In the genomic region with DNA sequence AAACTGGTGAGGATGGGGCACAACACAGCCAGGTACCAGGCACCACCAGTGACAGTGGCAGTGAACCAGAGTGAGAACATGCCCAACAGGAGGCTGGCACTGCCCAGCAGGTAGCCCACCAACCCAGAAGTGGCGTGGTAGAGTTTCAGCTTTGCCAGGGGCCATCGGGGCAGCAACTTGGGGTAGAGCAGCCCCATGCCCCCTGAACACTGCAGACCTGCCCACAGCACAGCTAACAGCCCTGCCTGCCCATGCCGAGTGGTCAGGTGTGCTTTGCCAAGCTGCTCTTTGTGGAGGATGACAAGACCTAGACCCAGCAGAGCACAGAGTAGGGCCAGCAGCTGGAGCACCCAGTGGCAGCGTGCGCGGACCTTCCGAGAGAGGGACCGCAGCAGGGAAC, we compare ENCODE assay signal across 24 mouse cellular contexts. TPM values are rescaled to one million over a fixed set of nuclear protein-coding genes. Genes with fewer than 3 reads are reported as not detected.
DNase-seq lines count a peak whose midpoint lies in the region; ATAC-seq and TF ChIP-seq lines count a peak whose summit lies in the region.
"Had no signal": no experiment of that assay in that cellular context is flagged by ENCODE, and none has a peak within 500 bp of the region (broad histone marks: within the 10 kb centered on the region; RNA-seq: fewer than 3 reads in every experiment).

No protein-coding gene starts in this region.

- H3K9ac ChIP-seq in hindbrain, embryonic 14.5 days: no peak overlapping the region
- no peak overlapping the region for H3K9ac ChIP-seq in kidney, embryonic 15.5 days
- H3K9ac ChIP-seq: forebrain, embryonic 12.5 days; heart, embryonic 15.5 days had no signal

- no peak overlapping the region for H3K27ac ChIP-seq in hindbrain, embryonic 10.5 days
- H3K27ac ChIP-seq in hindbrain, embryonic 14.5 days: no peak overlapping the region
- H3K27ac ChIP-seq in kidney, embryonic 15.5 days: no peak overlapping the region
- H3K27ac ChIP-seq in kidney, adult 2 months (ENCODE audit: insufficient read depth, low read depth, low read length): no peak overlapping the region
- H3K27ac ChIP-seq in testis, adult 2 months (ENCODE audit: control insufficient read depth, insufficient read depth, low read depth, low read length): no peak overlapping the region
- H3K27ac ChIP-seq: embryonic facial prominence, embryonic 13.5 days; forebrain, embryonic 12.5 days; heart, adult 2 months; heart, embryonic 15.5 days had no signal

- no peak overlapping the region for H3K4me2 ChIP-seq in hindbrain, embryonic 14.5 days (replicated peaks)
- H3K4me2 ChIP-seq in kidney, embryonic 15.5 days: 0 out of 2 replicates have a peak overlapping the region, but pooled peaks have one; percentile 85
- H3K4me2 ChIP-seq: forebrain, embryonic 12.5 days; heart, embryonic 11.5 days; heart, embryonic 15.5 days had no signal

- H3K4me3 ChIP-seq in hindbrain, embryonic 10.5 days: peak overlapping the region; percentile 73; the same call in 1 of the 2 replicates
- no peak overlapping the region for H3K4me3 ChIP-seq in hindbrain, embryonic 14.5 days (replicated peaks; ENCODE audit: low read length)
- 0 out of 2 replicates have a peak overlapping the region, but pooled peaks have one; percentile 1 for H3K4me3 ChIP-seq in kidney, embryonic 15.5 days (replicated peaks)
- H3K4me3 ChIP-seq in kidney, adult 2 months (ENCODE audit: insufficient read depth, low read depth, low read length): no peak overlapping the region
- peak overlapping the region; percentile 10 for H3K4me3 ChIP-seq in testis, adult 2 months (ENCODE audit: control insufficient read depth, low read depth, low read length)
- H3K4me3 ChIP-seq: embryonic facial prominence, embryonic 13.5 days; forebrain, embryonic 12.5 days; heart, adult 2 months; heart, embryonic 15.5 days had no signal

- peak; percentile 62 for DNase-seq in cerebellum, adult 11-12 months
- no peak for DNase-seq in cerebellum, postnatal 10 days
- no peak for DNase-seq in hindbrain, embryonic 10.5 days (ENCODE audit: low spot score)
- no peak for DNase-seq in hindbrain, embryonic 14.5 days (ENCODE audit: low spot score)
- DNase-seq in kidney, adult 2 months: no peak
- no peak for DNase-seq in testis, postnatal 10 days (ENCODE audit: low spot score)
- DNase-seq: adrenal gland, adult 8-10 months; adrenal gland, postnatal 36 days; B cell, adult 2 months; cerebellum, adult 11 months; cerebellum, postnatal 25 days; gastrocnemius, postnatal 10 days; heart, adult 2 months had no signal

- no peak for ATAC-seq in hindbrain, embryonic 14.5 days (ENCODE audit: low FRiP score)
- no peak for ATAC-seq in kidney, embryonic 15.5 days (replicated peaks; ENCODE audit: low FRiP score)
- ATAC-seq: CD4-positive, CD25-positive, alpha-beta regulatory T cell, adult 4 months; forebrain, embryonic 16.5 days; hindbrain, embryonic 16.5 days; inflammation-experienced regulatory T-cells, adult 6 months had no signal

- no peaks in the 10 kb centered on the region for H3K9me3 ChIP-seq in hindbrain, embryonic 10.5 days
- H3K9me3 ChIP-seq in hindbrain, embryonic 14.5 days (ENCODE audit: control insufficient read depth, low read length): no peaks in the 10 kb centered on the region
- no peaks in the 10 kb centered on the region for H3K9me3 ChIP-seq in kidney, embryonic 15.5 days (replicated peaks)
- H3K9me3 ChIP-seq: embryonic facial prominence, embryonic 13.5 days; forebrain, embryonic 12.5 days; G1E; heart, embryonic 15.5 days had no signal

- TF ChIP-seq POLR2A in kidney, adult 2 months (IDR thresholded peaks at IDR 0.05; ENCODE audit: low read depth, low read length): no peak
- peak; percentile 33; the same call in 1 of the 2 replicates for TF ChIP-seq POLR2A in testis, adult 2 months (IDR thresholded peaks at IDR 0.05; ENCODE audit: control insufficient read depth, low read depth, low read length)

- TF ChIP-seq CTCF in kidney, adult 2 months (conservative IDR thresholded peaks at IDR 0.05; ENCODE audit: insufficient read depth, insufficient read length, low read depth, low read length): no peak
- TF ChIP-seq CTCF in testis, adult 2 months (IDR thresholded peaks at IDR 0.05; ENCODE audit: control insufficient read depth, insufficient read depth, insufficient replicate concordance, low read depth, low read length): no peak

- peaks cover 62% of the 10 kb centered on the region for H3K4me1 ChIP-seq in hindbrain, embryonic 10.5 days (replicated peaks)
- H3K4me1 ChIP-seq in hindbrain, embryonic 14.5 days (replicated peaks; ENCODE audit: control insufficient read depth, insufficient read depth, low read length): peaks cover 42% of the 10 kb centered on the region
- peaks cover 52% of the 10 kb centered on the region for H3K4me1 ChIP-seq in kidney, embryonic 15.5 days
- peaks cover 17% of the 10 kb centered on the region; the same call in 1 of the 2 replicates for H3K4me1 ChIP-seq in kidney, adult 2 months (ENCODE audit: control insufficient read depth, insufficient read depth, low read length)
- peaks cover 20% of the 10 kb centered on the region for H3K4me1 ChIP-seq in testis, adult 2 months (ENCODE audit: control insufficient read depth, insufficient read depth, low read length)

- 94% methylated on average over 8 of the region's 8 CpGs for WGBS in hindbrain, embryonic 10.5 days
- 92% methylated on average over 8 of the region's 8 CpGs for WGBS in hindbrain, embryonic 14.5 days
- WGBS in kidney, embryonic 15.5 days: 93% methylated on average over 8 of the region's 8 CpGs
- 94% methylated on average over 8 of the region's 8 CpGs for WGBS in kidney, adult 2 months

- H3K27me3 ChIP-seq in hindbrain, embryonic 10.5 days (ENCODE audit: insufficient read depth, poor library complexity, severe bottlenecking): no peaks in the 10 kb centered on the region
- H3K27me3 ChIP-seq in hindbrain, embryonic 14.5 days (ENCODE audit: control insufficient read depth, insufficient read depth, low read length): no peaks in the 10 kb centered on the region
- H3K27me3 ChIP-seq in kidney, embryonic 15.5 days: no peaks in the 10 kb centered on the region
- no peaks in the 10 kb centered on the region for H3K27me3 ChIP-seq in kidney, adult 2 months (replicated peaks; ENCODE audit: control insufficient read depth, insufficient read depth, low read length)
- no peaks in the 10 kb centered on the region for H3K27me3 ChIP-seq in testis, adult 2 months (ENCODE audit: control insufficient read depth, insufficient read depth, low read length)
- H3K27me3 ChIP-seq: embryonic facial prominence, embryonic 13.5 days; forebrain, embryonic 12.5 days; heart, embryonic 15.5 days had no signal

- H3K36me3 ChIP-seq in hindbrain, embryonic 10.5 days: peaks cover 56% of the 10 kb centered on the region
- H3K36me3 ChIP-seq in hindbrain, embryonic 14.5 days (replicated peaks; ENCODE audit: control insufficient read depth, insufficient read depth): peaks cover 47% of the 10 kb centered on the region
- H3K36me3 ChIP-seq in kidney, embryonic 15.5 days: peaks cover 51% of the 10 kb centered on the region
- H3K36me3 ChIP-seq in kidney, adult 2 months (ENCODE audit: control insufficient read depth, insufficient read depth, low read length): 0 out of 2 replicates have a peak, but pooled peaks cover 2% of the 10 kb centered on the region
- no peaks in the 10 kb centered on the region; the same call in none of the 2 replicates for H3K36me3 ChIP-seq in testis, adult 2 months (ENCODE audit: control insufficient read depth, insufficient read depth, low read length)

RNA-seq across cellular contexts. Expression of gene Cyb561d2, which starts 2.1 kb away (rescaled TPM):
- 25.1 and 25.9 TPM in 2 replicates for polyA plus RNA-seq in hindbrain, embryonic 10.5 days (2016; fragmentation: Nextera tagmentation; extraction: Ambion mirVana)
- 44.9 and 49.3 TPM in 2 replicates for polyA plus RNA-seq in hindbrain, embryonic 14.5 days (2014; fragmentation: Nextera tagmentation; extraction: Ambion mirVana)
- 31.5 and 33.9 TPM in 2 replicates for polyA plus RNA-seq in kidney, embryonic 15.5 days (2015; fragmentation: Nextera tagmentation; extraction: Ambion mirVana)
- polyA plus RNA-seq in kidney, adult 2 months (2012; rRNA removed): 62.6 and 77.4 TPM in 2 replicates
- 28.3 and 29.4 TPM in 2 replicates for polyA plus RNA-seq in testis, adult 2 months (2012; rRNA removed)

RNA-seq across cellular contexts. Expression of gene Nprl2, which starts 2.1 kb away (rescaled TPM):
- 39.2 and 45.7 TPM in 2 replicates for polyA plus RNA-seq in hindbrain, embryonic 10.5 days (2016; fragmentation: Nextera tagmentation; extraction: Ambion mirVana)
- 65.8 and 71.4 TPM in 2 replicates for polyA plus RNA-seq in hindbrain, embryonic 14.5 days (2014; fragmentation: Nextera tagmentation; extraction: Ambion mirVana)
- 44.4 and 46.8 TPM in 2 replicates for polyA plus RNA-seq in kidney, embryonic 15.5 days (2015; fragmentation: Nextera tagmentation; extraction: Ambion mirVana)
- polyA plus RNA-seq in kidney, adult 2 months (2012; rRNA removed): 61.5 and 62.6 TPM in 2 replicates
- 34.7 and 40.3 TPM in 2 replicates for polyA plus RNA-seq in testis, adult 2 months (2012; rRNA removed)

RNA-seq across cellular contexts. Expression of gene Tmem115, which starts 6.2 kb away (rescaled TPM):
- polyA plus RNA-seq in hindbrain, embryonic 10.5 days (2016; fragmentation: Nextera tagmentation; extraction: Ambion mirVana): 36.5 and 44.8 TPM in 2 replicates
- polyA plus RNA-seq in hindbrain, embryonic 14.5 days (2014; fragmentation: Nextera tagmentation; extraction: Ambion mirVana): 47.1 and 51.7 TPM in 2 replicates
- 45.0 and 49.4 TPM in 2 replicates for polyA plus RNA-seq in kidney, embryonic 15.5 days (2015; fragmentation: Nextera tagmentation; extraction: Ambion mirVana)
- 52.1 and 63.6 TPM in 2 replicates for polyA plus RNA-seq in kidney, adult 2 months (2012; rRNA removed)
- 38.3 and 46.9 TPM in 2 replicates for polyA plus RNA-seq in testis, adult 2 months (2012; rRNA removed)

RNA-seq across cellular contexts. Expression of gene Zmynd10, which starts 7.2 kb away (rescaled TPM):
- 2.6 and 4.7 TPM in 2 replicates for polyA plus RNA-seq in hindbrain, embryonic 10.5 days (2016; fragmentation: Nextera tagmentation; extraction: Ambion mirVana)
- 3.3 TPM in 2 replicates for polyA plus RNA-seq in hindbrain, embryonic 14.5 days (2014; fragmentation: Nextera tagmentation; extraction: Ambion mirVana)
- 1.2 and 2.9 TPM in 2 replicates for polyA plus RNA-seq in kidney, embryonic 15.5 days (2015; fragmentation: Nextera tagmentation; extraction: Ambion mirVana)
- 52.6 and 52.9 TPM in 2 replicates for polyA plus RNA-seq in kidney, adult 2 months (2012; rRNA removed)
- polyA plus RNA-seq in testis, adult 2 months (2012; rRNA removed): 245 and 272 TPM in 2 replicates
- polyA plus RNA-seq: heart, embryonic 11.5 days had no signal

RNA-seq across cellular contexts. Expression of gene Rassf1, which starts 11.4 kb away (rescaled TPM):
- polyA plus RNA-seq in hindbrain, embryonic 10.5 days (2016; fragmentation: Nextera tagmentation; extraction: Ambion mirVana): 46.4 and 48.3 TPM in 2 replicates
- polyA plus RNA-seq in hindbrain, embryonic 14.5 days (2014; fragmentation: Nextera tagmentation; extraction: Ambion mirVana): 32.6 and 33.5 TPM in 2 replicates
- polyA plus RNA-seq in kidney, embryonic 15.5 days (2015; fragmentation: Nextera tagmentation; extraction: Ambion mirVana): 61.7 and 63.4 TPM in 2 replicates
- 23.0 and 24.0 TPM in 2 replicates for polyA plus RNA-seq in kidney, adult 2 months (2012; rRNA removed)
- polyA plus RNA-seq in testis, adult 2 months (2012; rRNA removed): 62.8 and 63.4 TPM in 2 replicates

Comparison
In these comparisons a context has a peak if more than half of its experiments do, and no peak if none do; other contexts are left out.
1. H3K4me3 ChIP-seq: peak in hindbrain, embryonic 10.5 days (single experiment), kidney, embryonic 15.5 days (single experiment) and testis, adult 2 months (single experiment); none in hindbrain, embryonic 14.5 days (single experiment) and kidney, adult 2 months (single experiment).